Mouse (Mus musculus) lung, postnatal 14 days (tissue): ENCODE data around the gene Lrrc8e.

ENCODE experiments used
- DNase-seq: peaks from one replicate; pipeline ENCODE4 v3.0.0; 2021

Lrrc8e gene

DNA sequence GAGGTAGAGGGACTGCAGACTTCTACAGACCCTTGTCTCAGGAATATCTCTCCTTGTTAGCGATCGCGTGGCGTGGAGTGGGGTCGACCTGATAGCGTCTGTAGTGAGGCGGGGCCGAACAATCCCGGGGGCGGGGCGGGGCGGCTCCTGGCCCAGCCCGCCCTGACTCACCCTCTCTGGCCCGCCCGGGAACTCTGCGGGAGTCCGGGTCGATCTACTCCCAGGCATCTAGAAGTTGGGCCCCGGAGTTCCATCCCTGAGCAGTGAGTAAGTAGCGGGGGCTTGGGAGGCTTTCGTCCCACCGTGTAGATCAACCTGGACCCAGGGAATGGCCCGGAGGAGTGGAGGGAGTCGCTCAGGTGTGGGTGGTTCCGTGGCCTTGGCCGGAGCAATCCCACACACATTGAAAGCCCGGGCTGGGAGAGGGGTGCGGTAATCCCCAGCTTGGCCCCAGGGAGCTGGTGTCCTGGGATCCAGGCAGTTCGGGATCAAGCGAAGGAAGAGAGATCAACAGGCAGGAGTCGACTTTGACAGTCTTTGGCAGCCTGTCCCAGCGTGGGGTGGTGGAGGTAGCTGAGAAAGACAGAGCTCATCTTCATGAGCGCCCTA lies at the start of gene Lrrc8e:
Gene Lrrc8e, plus strand, starts transcription at position 89 of the 609 bp plus-strand sequence.
- peak; percentile 36 for DNase-seq

GRCm38 (mm10) chr8:4183409-4183808 lies 43.2 kb upstream of the Lrrc8e start:
- no peak for DNase-seq

DNA sequence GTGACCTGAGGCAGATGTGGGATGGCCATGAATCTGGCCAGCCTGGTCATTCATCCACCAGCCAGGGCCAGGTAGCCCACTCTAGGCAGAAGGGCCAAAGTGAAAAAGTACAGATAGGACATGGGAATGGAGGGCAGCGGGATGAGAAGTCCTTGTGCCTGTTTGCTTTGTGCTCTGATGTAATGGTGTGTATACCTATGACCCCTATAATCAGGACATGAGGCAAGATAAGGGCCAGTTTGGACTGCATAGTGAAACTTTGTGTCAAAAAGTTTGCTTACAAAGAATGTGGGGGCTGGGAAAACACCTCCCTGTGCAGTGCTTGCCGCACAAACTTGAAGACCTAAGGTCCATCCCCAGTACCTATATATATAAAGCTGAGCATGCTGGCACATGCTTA lies 40.5 kb upstream of the Lrrc8e start:
- DNase-seq, result no peak

DNA sequence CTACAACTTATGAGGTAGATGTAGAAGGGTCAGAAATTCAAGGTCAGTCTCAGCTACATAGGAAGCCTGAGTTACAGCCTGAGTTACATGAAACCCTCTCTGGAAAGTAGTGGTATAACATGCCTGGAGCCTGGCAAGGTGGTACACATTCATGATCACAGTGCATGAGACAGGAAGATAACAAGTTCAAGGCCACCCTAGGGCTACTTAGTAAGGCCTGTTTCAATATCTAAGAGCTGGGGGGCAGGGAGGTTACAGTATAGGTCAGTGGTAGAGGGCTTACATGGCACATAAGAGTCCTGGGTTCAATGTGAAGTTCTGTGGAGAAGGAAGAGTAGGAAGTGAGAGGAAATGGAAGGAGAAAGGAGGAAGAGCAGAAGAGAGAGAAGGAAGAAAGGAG lies 38.0 kb upstream of the Lrrc8e start:
- DNase-seq, result no peak

DNA sequence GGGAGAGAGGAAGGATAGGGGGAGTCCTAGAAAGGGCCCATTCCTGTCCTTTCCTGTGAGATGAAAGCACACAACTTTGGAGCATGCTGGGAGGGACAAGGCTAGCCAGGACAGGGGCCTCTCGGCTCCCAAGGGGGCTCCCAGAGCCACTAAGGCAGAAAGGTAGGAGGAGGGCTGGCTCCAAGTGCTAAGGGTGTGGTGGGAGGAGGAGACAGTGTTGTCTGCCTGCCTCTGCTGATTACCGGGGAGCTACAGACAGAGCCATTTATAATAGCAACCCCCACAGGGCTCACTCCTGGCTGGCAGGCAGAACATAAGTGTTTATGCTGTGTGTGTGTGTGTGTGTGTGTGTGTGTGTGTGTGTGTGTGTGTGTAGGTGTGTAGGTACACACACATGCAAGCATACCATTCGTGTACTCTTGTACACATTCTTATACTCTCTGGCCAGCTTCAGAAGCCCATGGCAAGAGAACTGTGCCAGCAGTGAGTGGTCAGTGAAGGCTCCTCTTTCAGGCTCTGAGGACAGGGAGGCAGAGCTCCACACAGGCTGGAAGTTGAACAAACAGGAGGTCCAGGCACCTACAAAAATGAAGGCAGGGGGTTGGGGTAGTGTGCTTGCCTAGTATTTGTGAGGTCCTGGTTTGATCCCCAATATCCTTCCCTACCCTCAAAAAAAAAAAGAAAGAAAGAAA lies 37.5 kb upstream of the Lrrc8e start:
- no peak for DNase-seq

DNA sequence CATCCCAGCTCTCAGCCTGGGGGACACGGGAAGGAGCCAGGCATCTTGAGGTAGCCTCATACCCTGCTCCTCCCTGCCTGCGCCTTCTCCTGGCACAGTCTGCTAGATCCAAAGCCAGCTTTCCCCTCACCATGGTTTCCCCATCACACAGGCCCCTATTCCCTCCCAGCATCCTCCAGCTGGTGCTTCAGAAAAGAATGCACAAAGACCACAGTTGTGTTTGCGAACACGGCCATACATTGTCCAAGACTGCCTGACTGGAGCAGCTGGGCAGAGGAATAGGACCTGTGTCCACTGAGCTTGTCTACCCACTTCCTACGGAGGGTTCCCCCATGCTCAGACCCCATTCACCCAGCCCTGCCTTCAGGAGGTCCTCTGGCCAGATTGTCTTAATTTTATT lies 34.3 kb upstream of the Lrrc8e start:
- no peak for DNase-seq

GRCm38 (mm10) chr8:4192807-4193587 lies 33.6 kb upstream of the Lrrc8e start:
- DNase-seq, result peak; percentile 93

DNA sequence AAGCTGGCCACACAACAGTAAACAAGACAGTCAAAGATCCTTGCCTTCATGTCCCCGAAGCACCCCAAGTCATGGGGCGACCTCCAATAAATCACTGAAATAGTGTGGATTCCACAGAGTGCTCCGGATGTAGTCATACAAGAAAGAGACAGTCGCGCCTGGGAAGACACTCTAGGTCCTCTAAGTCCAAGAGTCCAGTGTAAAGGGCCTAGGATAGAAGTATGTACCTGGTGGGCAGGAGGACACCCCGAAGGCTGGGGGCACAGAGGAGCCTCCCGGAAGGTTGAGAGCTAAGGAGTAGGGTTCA lies 33.1 kb upstream of the Lrrc8e start:
- no peak for DNase-seq

- DNase-seq, result no peak
These were observed 25.3 kb upstream of the Lrrc8e start for GRCm38 (mm10) chr8:4201321-4201720.

- DNase-seq, result no peak
These were observed 21.1 kb upstream of the Lrrc8e start for GRCm38 (mm10) chr8:4205246-4206123.

GRCm38 (mm10) chr8:4206182-4207015 lies 20.2 kb upstream of the Lrrc8e start:
- no peak for DNase-seq

DNA sequence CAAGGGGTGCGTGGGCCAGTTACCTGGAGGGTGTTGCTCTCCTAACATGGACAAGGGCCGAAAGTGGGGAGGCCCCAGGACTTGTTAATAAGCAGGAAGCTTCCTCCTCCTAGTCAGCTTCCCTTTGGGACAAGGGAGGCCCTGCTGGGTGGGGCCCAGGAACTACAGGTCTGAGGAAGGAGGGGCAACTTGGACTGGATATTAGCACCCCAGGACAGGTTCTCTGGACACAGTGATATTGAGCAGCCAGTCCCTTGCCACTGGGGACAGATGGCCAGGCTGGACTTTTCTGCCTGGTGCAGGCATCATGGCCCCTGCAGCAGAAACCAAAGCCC lies 19.6 kb upstream of the Lrrc8e start:
- DNase-seq, result no peak

- no peak for DNase-seq
These were observed 15.5 kb upstream of the Lrrc8e start for GRCm38 (mm10) chr8:4211097-4211496.

GRCm38 (mm10) chr8:4212809-4213209 lies 13.8 kb upstream of the Lrrc8e start:
- peak; percentile 23 for DNase-seq

- DNase-seq, result peak; percentile 65
These were observed 13.2 kb upstream of the Lrrc8e start for GRCm38 (mm10) chr8:4213210-4214005.

- peak; percentile 79 for DNase-seq
These were observed 12.3 kb upstream of the Lrrc8e start for GRCm38 (mm10) chr8:4214006-4214980.

GRCm38 (mm10) chr8:4216296-4216695 lies 10.3 kb upstream of the Lrrc8e start:
- no peak for DNase-seq

DNA sequence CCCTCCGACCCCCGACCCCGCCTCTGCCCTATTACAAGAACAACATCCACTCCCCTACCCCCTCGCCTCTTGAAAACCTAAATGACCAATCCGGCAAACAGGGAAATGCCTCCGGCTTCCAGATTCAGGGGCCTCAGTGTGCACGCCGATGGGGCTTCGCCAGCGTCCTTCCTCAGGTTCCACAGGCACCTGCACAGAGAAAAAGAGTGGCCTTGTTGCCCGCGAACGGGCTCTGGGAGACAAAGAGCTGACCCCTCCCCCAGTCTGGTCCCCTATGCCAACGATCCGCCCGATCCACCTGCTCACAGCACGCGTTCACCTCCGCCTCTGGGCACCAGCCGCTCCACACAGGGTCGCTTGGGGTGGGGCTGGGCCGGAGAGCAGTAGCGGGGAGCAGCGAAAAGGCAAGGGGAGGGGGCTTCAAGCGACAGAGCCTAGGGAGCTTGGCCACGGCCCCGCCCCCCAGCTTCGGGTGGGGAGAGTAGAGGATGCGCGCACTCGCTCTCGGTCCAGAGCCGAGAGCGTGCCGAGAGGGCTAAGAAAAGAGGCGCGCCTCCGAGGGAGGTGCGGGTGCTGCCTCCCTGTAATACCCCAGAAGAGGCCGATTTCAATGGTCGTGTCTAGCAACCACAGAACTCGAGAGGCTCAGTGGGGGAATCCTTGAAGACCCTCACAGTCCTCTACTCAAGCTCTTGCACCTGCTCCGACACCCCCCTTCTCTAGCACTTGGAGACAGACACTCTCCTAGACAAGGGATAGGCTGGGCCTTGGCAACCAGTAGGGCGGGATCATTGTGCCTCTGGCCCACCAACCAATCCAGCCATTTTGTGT lies 9.6 kb upstream of the Lrrc8e start, which contains the start of gene Prr36:
Gene Prr36, minus strand, starts transcription at position 669 of the 831 bp plus-strand sequence.
- no peak for DNase-seq

DNA sequence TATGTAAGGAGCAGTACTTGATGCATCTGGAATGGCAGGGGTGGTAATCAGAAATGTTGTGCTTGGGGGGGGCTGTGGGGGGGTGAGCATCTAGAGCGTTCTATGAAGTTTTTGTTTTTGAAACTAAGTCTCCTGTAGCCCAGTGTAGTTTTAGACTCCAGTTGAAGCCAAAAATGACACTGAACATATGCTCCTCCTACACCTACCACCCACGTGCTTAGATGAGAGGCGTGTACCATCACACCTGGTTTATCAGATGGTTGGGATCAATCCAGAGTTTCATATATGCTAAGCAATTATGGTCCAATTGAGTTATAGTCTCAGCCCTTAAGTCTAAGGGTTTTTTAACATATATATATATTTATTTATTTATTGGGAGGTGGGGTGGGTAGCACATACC lies 7.0 kb upstream of the Lrrc8e start:
- no peak for DNase-seq
